Mouse (Mus musculus) stomach, embryonic 14.5 days (tissue): ENCODE measurements around the gene Scd2. TPM values are rescaled to one million over a fixed set of nuclear protein-coding genes. Genes with fewer than 3 reads are reported as not detected.

ENCODE experiments used
- ATAC-seq: fragments of 200-750 bp; cut with Nextera tagmentation; 2 replicates; pipeline ENCODE4 v1.8.0; 2017; ENCODE audit warnings: low read depth, moderate TSS enrichment; ENCODE audit not compliant: insufficient number of reproducible peaks, insufficient read depth, low FRiP score
- H3K27ac ChIP-seq: fragments of 300-500 bp; sonication (generic); 2 replicates; pipeline ENCODE4 v1.5.1; 2014; ENCODE audit warnings: mild to moderate bottlenecking, low read length, moderate library complexity, mixed read lengths
- H3K27me3 ChIP-seq: fragments of 300-500 bp; sonication (generic); 2 replicates; pipeline ENCODE4 v1.6.1; 2014; ENCODE audit warnings: low read length, control low read depth, mixed read lengths; ENCODE audit not compliant: control insufficient read depth, insufficient read depth
- H3K36me3 ChIP-seq: fragments of 300-500 bp; sonication (generic); 2 replicates; pipeline ENCODE4 v1.6.1; 2014; ENCODE audit warnings: mild to moderate bottlenecking, control low read depth, low read length, moderate library complexity, mixed read lengths; ENCODE audit not compliant: control insufficient read depth, insufficient read depth
- H3K4me1 ChIP-seq: fragments of 300-500 bp; sonication (generic); 2 replicates; pipeline ENCODE4 v1.6.1; 2014; ENCODE audit warnings: low read length, control low read depth, mixed read lengths; ENCODE audit not compliant: control insufficient read depth, insufficient read depth
- H3K4me2 ChIP-seq: fragments of 300-500 bp; sonication (generic); replicated peaks from 2 replicates; pipeline ENCODE4 v1.6.1; 2014; ENCODE audit warnings: low read depth, low read length, control low read depth
- H3K4me3 ChIP-seq: fragments of 300-500 bp; sonication (generic); 2 replicates; pipeline ENCODE4 v1.5.1; 2014; ENCODE audit warnings: low read depth, low read length, control low read depth
- H3K9ac ChIP-seq: fragments of 300-500 bp; sonication (generic); replicated peaks from 2 replicates; pipeline ENCODE4 v1.6.1; 2014; ENCODE audit warnings: low read depth, mild to moderate bottlenecking, control low read depth, low read length, moderate library complexity, mixed read lengths
- H3K9me3 ChIP-seq: fragments of 300-500 bp; sonication (generic); 2 replicates; pipeline ENCODE4 v1.6.1; 2016; ENCODE audit warnings: low read depth, low read length, control low read depth; ENCODE audit not compliant: control insufficient read depth
- WGBS: fragments of 180-500 bp; shearing (Covaris S2); extraction: QIAGEN DNeasy Blood & Tissue Kit; methylation state at CpG from one replicate; pipeline ENCODE4 v1.1.7; 2014; 5-methylcytosine and 5-hydroxymethylcytosine counted together
- polyA plus RNA-seq: library from polyadenylated mRNA; unstranded; fragments of >200 nt; fragmentation: Nextera tagmentation; extraction: Ambion mirVana; gene quantifications from 2 replicates; pipeline ENCODE4 v1.2.1, GENCODE M21; 2014

The Scd2 gene
- polyA plus RNA-seq, 1 experiment from 2014 or later, result 237 TPM

- Histone ChIP-seq H3K27ac (peak overlapping the region; percentile 82), H3K4me2 (peak overlapping the region; percentile 79), H3K9ac (peak overlapping the region; percentile 38), H3K36me3 (no peaks in the 10 kb centered on the region), H3K4me3 (peak overlapping the region; percentile 50), H3K27me3 (no peaks in the 10 kb centered on the region), H3K9me3 (peaks cover 3% of the 10 kb centered on the region; the same call in 1 of the 2 replicates), H3K4me1 (peaks cover 9% of the 10 kb centered on the region; the same call in 1 of the 2 replicates)
- ATAC-seq, result peak; percentile 73; the same call in 1 of the 2 replicates
- 1% methylated on average over 11 of the region's 11 CpGs for WGBS
Observed at GRCm38 (mm10) chr19:44314871-44315414, 21.5 kb downstream of the Scd2 start.

GRCm38 (mm10) chr19:44316752-44317315 lies 23.4 kb downstream of the Scd2 start:
- Histone ChIP-seq H3K4me3 (no peak overlapping the region), H3K27ac (no peak overlapping the region), H3K27me3 (no peaks in the 10 kb centered on the region), H3K9me3 (peaks cover 3% of the 10 kb centered on the region; the same call in 1 of the 2 replicates), H3K4me1 (peaks cover 9% of the 10 kb centered on the region; the same call in 1 of the 2 replicates), H3K4me2 (no peak overlapping the region), H3K9ac (no peak overlapping the region), H3K36me3 (no peaks in the 10 kb centered on the region)
- WGBS, result 46% methylated on average over 5 of the region's 5 CpGs
- ATAC-seq, result no peak

- no peak overlapping the region for H3K27ac ChIP-seq
- no peaks in the 10 kb centered on the region for H3K27me3 ChIP-seq
- H3K9ac ChIP-seq, result no peak overlapping the region
- WGBS, result 81% methylated on average over 5 of the region's 5 CpGs
- no peak for ATAC-seq
- no peak overlapping the region for H3K4me2 ChIP-seq
- H3K4me1 ChIP-seq, result peaks cover 9% of the 10 kb centered on the region; the same call in 1 of the 2 replicates
- H3K9me3 ChIP-seq, result peaks cover 3% of the 10 kb centered on the region; the same call in 1 of the 2 replicates
- H3K36me3 ChIP-seq, result no peaks in the 10 kb centered on the region
- H3K4me3 ChIP-seq, result no peak overlapping the region
Observed at GRCm38 (mm10) chr19:44317391-44317790, 23.9 kb downstream of the Scd2 start.

GRCm38 (mm10) chr19:44318545-44318944 lies 25.1 kb downstream of the Scd2 start:
- peaks cover 9% of the 10 kb centered on the region; the same call in 1 of the 2 replicates for H3K4me1 ChIP-seq
- peaks cover 3% of the 10 kb centered on the region; the same call in 1 of the 2 replicates for H3K9me3 ChIP-seq
- H3K27me3 ChIP-seq, result no peaks in the 10 kb centered on the region
- no peak overlapping the region for H3K4me2 ChIP-seq
- H3K27ac ChIP-seq, result no peak overlapping the region
- no peak overlapping the region for H3K9ac ChIP-seq
- no peaks in the 10 kb centered on the region for H3K36me3 ChIP-seq
- ATAC-seq, result no peak
- no peak overlapping the region for H3K4me3 ChIP-seq

- H3K4me2 ChIP-seq, result no peak overlapping the region
- H3K9ac ChIP-seq, result no peak overlapping the region
- no peaks in the 10 kb centered on the region for H3K27me3 ChIP-seq
- peaks cover 3% of the 10 kb centered on the region; the same call in 1 of the 2 replicates for H3K9me3 ChIP-seq
- no peak overlapping the region for H3K27ac ChIP-seq
- H3K4me3 ChIP-seq, result no peak overlapping the region
- H3K36me3 ChIP-seq, result no peaks in the 10 kb centered on the region
- peaks cover 2% of the 10 kb centered on the region; the same call in 1 of the 2 replicates for H3K4me1 ChIP-seq
- no peak for ATAC-seq
- 85% methylated on average over 3 of the region's 3 CpGs for WGBS
Observed at GRCm38 (mm10) chr19:44320316-44320715, 26.8 kb downstream of the Scd2 start.

- no peaks in the 10 kb centered on the region for H3K4me1 ChIP-seq
- 73% methylated on average over 4 of the region's 4 CpGs for WGBS
- H3K36me3 ChIP-seq, result no peaks in the 10 kb centered on the region
- H3K9me3 ChIP-seq, result peaks cover 3% of the 10 kb centered on the region; the same call in 1 of the 2 replicates
- no peak overlapping the region for H3K4me2 ChIP-seq
- no peaks in the 10 kb centered on the region for H3K27me3 ChIP-seq
- no peak overlapping the region for H3K9ac ChIP-seq
- ATAC-seq, result no peak
- no peak overlapping the region for H3K27ac ChIP-seq
- no peak overlapping the region for H3K4me3 ChIP-seq
Observed at GRCm38 (mm10) chr19:44321201-44321600, 27.7 kb downstream of the Scd2 start.

- ATAC-seq, result no peak
Observed at GRCm38 (mm10) chr19:44321631-44322030, 28.2 kb downstream of the Scd2 start.

GRCm38 (mm10) chr19:44329566-44329965 lies 36.1 kb downstream of the Scd2 start:
- H3K4me2 ChIP-seq, result no peak overlapping the region
- H3K9ac ChIP-seq, result no peak overlapping the region
- WGBS, result 72% methylated on average over 2 of the region's 2 CpGs
- H3K4me1 ChIP-seq, result no peaks in the 10 kb centered on the region
- no peak overlapping the region for H3K27ac ChIP-seq
- no peaks in the 10 kb centered on the region; the same call in 1 of the 2 replicates for H3K9me3 ChIP-seq
- H3K27me3 ChIP-seq, result no peaks in the 10 kb centered on the region
- H3K4me3 ChIP-seq, result no peak overlapping the region
- no peaks in the 10 kb centered on the region for H3K36me3 ChIP-seq
- no peak for ATAC-seq

More at GRCm38 (mm10) chr19:44321631-44322030, 28.2 kb downstream of the Scd2 start:
- Histone ChIP-seq H3K4me2 (no peak overlapping the region), H3K9ac (no peak overlapping the region), H3K36me3 (no peaks in the 10 kb centered on the region), H3K27me3 (no peaks in the 10 kb centered on the region), H3K4me3 (no peak overlapping the region), H3K27ac (no peak overlapping the region), H3K9me3 (peaks cover 3% of the 10 kb centered on the region; the same call in 1 of the 2 replicates), H3K4me1 (no peaks in the 10 kb centered on the region)
- WGBS, result 74% methylated on average over 2 of the region's 2 CpGs
